Mouse (Mus musculus) G1E (cell line): ENCODE data around the gene Zfp90. TPM values are rescaled to one million over a fixed set of nuclear protein-coding genes. Genes with fewer than 3 reads are reported as not detected.

Experiments used
- ATAC-seq: 2 replicates; pipeline ENCODE4 v1.8.0; 2016; ENCODE audit warnings: mild to moderate bottlenecking; ENCODE audit not compliant: insufficient number of reproducible peaks, poor library complexity, low FRiP score, severe bottlenecking; ENCODE audit errors: extremely low read depth
- DNase-seq: peaks from one replicate; pipeline ENCODE4 v3.0.0; 2012; ENCODE audit warnings: low spot score
- H3K27me3 ChIP-seq: 2 replicates; pipeline ENCODE4 v1.6.1; 2012; ENCODE audit warnings: mild to moderate bottlenecking, low read length, inconsistent platforms; ENCODE audit not compliant: insufficient read depth
- H3K36me3 ChIP-seq: replicated peaks from 2 replicates; pipeline ENCODE3; 2012; ENCODE audit warnings: mild to moderate bottlenecking, inconsistent platforms
- H3K4me1 ChIP-seq: 2 replicates; pipeline ENCODE4 v1.6.1; 2012; ENCODE audit warnings: low read depth, low read length, inconsistent platforms, mixed read lengths; ENCODE audit not compliant: insufficient read depth
- H3K4me3 ChIP-seq: 2 replicates; pipeline ENCODE4 v1.5.1; 2012; ENCODE audit warnings: low read depth, mild to moderate bottlenecking, inconsistent platforms, low read length, moderate library complexity, mixed read lengths
- H3K9me3 ChIP-seq: replicated peaks from 2 replicates; pipeline ENCODE4 v1.6.1; 2012; ENCODE audit warnings: inconsistent platforms
- CTCF ChIP-seq: IDR thresholded peaks from 2 replicates; pipeline ENCODE4 v1.5.1; 2012; ENCODE audit warnings: low read depth, low read length, inconsistent platforms, mixed read lengths
- GATA1 ChIP-seq: IDR thresholded peaks from 2 replicates; pipeline ENCODE4 v1.6.1; 2012; ENCODE audit warnings: borderline replicate concordance, low read length, inconsistent platforms, mixed read lengths
- GATA2 ChIP-seq: IDR thresholded peaks from 2 replicates; pipeline ENCODE4 v1.6.1; 2012; ENCODE audit warnings: low read depth, low read length, inconsistent platforms, borderline replicate concordance
- POLR2AphosphoS5 ChIP-seq: IDR thresholded peaks from 2 replicates; pipeline ENCODE4 v1.6.1; 2012; ENCODE audit warnings: low read depth, low read length, inconsistent platforms; ENCODE audit not compliant: insufficient replicate concordance
- TAL1 ChIP-seq: conservative IDR thresholded peaks from 2 replicates; pipeline ENCODE4 v1.6.1; 2012; ENCODE audit warnings: low read depth, low read length, inconsistent platforms, mixed read lengths
- polyA plus RNA-seq: library from polyadenylated mRNA; stranded (reverse); fragments of >175 nt; gene quantifications from 2 replicates; pipeline ENCODE4 v1.2.3, GENCODE M21; 2012
- total RNA-seq, 2 experiments: library from RNA; stranded (forward) in 1 of 2; stranded (reverse) in 1 of 2; fragments of 200-1000 nt in 1 of 2; fragments of >200 nt in 1 of 2; fragmentation: Nextera tagmentation in 1 of 2; gene quantifications; 2 replicates each; pipeline ENCODE4 v1.2.3; 2014 to 2017

Gene Zfp90
- total and polyA plus RNA-seq, 3 experiments, result 0.22 TPM; not detected in 2

DNA sequence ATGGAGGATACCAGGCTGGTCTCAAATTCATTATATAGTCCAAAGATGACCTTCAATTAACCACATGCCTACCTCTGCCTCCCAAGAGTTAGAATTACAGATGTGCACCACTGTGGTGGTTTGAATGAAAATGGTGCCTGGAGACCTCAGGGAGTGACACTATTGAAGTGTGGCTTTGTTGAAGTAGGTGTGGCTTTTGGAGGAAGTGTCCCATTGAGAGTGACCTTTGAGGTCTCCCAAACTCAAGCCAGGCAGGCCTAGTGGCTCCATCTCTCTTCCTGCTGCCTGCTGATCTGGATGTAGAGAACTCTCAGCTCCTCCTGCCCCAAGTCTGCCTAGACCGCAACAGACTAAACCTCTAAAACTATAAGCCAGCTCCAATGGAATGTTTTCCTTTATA is 27.6 kb downstream of the Zfp90 start:
- no peaks in the 10 kb centered on the region for H3K36me3 ChIP-seq
- no peaks in the 10 kb centered on the region for H3K27me3 ChIP-seq
- H3K4me1 ChIP-seq, result no peaks in the 10 kb centered on the region
- TF ChIP-seq GATA1, result no peak
- TF ChIP-seq TAL1, result no peak
- no peak for TF ChIP-seq CTCF
- TF ChIP-seq GATA2, result no peak
- TF ChIP-seq POLR2AphosphoS5, result no peak
- DNase-seq (no peak), ATAC-seq (no peak)
- H3K4me3 ChIP-seq, result no peak overlapping the region
- H3K9me3 ChIP-seq, result no peaks in the 10 kb centered on the region; the same call in 1 of the 2 replicates

DNA sequence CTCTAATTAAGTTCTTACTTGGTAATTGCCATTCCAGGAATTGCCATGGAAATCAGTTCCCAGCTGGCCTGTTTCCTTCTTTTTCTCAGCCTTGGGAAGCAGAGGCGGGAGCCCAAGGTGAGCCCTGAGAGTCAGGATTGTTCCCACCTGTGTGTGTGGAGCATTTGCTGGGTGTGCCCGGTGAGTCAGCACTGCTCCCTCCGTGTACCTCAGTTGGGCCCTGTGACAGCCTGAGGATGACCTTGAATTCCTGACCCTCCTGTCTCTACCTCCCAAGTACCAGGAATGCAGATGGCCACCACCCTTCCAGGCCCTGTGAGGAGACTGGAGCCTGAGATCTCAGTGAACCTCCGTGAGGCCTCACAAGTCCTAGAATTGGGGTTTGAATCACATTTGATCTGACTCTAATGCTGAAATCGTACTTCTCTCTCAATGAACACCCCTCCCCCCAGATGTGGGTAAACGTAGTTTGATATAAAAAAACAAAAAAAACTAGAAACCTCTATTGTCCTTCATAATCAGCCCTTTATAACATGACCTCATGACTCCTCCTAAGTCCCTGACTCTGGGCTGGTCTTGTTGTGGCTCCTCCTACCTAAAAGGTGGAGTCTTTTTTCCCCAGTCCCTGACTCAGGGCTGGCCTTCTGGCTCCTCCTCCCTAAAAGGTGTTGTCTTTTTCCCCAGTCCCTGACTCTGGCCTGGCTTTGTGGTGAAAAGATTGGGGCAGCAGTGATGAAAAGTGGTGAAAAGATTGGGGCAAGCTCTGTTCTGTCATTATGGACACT is 36.4 kb downstream of the Zfp90 start:
- H3K9me3 ChIP-seq, result no peaks in the 10 kb centered on the region; the same call in 1 of the 2 replicates
- no peaks in the 10 kb centered on the region for H3K36me3 ChIP-seq
- TF ChIP-seq TAL1 (no peak), GATA1 (no peak), GATA2 (no peak), POLR2AphosphoS5 (no peak), CTCF (no peak)
- no peak for ATAC-seq
- H3K27me3 ChIP-seq, result no peaks in the 10 kb centered on the region
- no peak overlapping the region for H3K4me3 ChIP-seq
- DNase-seq, result no peak
- H3K4me1 ChIP-seq, result no peaks in the 10 kb centered on the region

DNA sequence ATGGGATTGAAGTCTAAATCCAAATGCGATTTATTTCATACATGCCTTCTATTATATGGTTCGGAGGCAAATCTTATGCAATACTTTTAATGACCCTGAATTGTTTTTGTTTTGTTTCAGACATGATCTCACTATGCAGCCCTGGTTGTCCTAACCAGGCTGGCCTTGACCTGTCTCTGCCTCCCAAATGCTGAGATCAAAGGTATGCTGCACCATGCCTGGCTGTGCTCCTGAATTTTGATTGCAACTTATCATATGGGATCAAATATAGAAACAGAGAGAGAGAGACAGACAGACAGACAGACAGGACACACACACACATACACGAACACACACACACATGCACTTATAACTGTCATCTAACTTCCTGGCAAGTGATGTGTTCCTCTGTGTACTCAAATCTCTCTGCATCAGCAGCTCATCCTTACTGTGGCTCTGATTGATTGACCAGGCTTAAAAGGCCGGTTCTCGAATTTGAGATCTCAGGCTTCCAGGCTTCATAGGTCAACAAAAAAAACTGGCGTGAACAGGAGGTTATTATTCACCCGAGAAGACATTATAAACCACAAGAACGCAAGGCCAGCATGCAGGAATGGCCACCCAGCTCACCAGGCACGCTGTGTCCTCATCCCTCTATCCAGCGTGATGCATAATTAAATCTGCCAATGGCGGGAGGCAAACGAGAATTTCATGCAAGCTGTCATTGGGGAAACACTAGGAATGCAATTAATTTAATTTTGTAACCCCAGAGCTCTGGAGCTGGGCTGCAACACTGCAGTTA is 37.8 kb downstream of the Zfp90 start:
- Histone ChIP-seq H3K9me3 (no peaks in the 10 kb centered on the region), H3K36me3 (no peaks in the 10 kb centered on the region), H3K27me3 (no peaks in the 10 kb centered on the region), H3K4me3 (no peak overlapping the region), H3K4me1 (no peaks in the 10 kb centered on the region)
- no peak for TF ChIP-seq GATA1
- TF ChIP-seq CTCF, result no peak
- no peak for TF ChIP-seq POLR2AphosphoS5
- TF ChIP-seq GATA2, result no peak
- no peak for TF ChIP-seq TAL1
- ATAC-seq (no peak), DNase-seq (no peak)

DNA sequence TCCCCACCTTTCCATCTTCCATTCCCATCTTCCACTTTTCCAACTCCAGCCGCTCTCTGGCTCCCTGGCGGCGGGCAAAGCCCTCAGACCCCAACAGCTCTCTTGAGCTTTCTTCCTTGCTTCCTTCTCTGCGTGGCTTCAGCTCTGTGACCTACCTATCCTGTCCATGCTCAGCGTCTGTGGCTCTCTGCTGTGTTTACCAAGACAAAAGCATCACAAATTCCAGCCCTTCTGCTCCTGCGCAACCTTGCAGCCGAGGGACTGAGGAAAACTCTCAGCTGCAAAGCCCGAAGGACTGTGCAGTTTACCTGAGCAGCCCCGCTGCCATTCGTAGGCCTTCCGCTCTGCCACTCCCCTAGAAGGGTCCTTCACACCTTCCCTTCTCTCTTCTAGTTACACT is 38.9 kb downstream of the Zfp90 start:
- ATAC-seq, result no peak
- H3K4me1 ChIP-seq, result no peaks in the 10 kb centered on the region
- no peak for TF ChIP-seq CTCF
- no peak for TF ChIP-seq TAL1
- no peak for TF ChIP-seq POLR2AphosphoS5
- TF ChIP-seq GATA1, result no peak
- no peak for TF ChIP-seq GATA2
- no peaks in the 10 kb centered on the region for H3K36me3 ChIP-seq
- no peaks in the 10 kb centered on the region for H3K9me3 ChIP-seq
- no peak overlapping the region for H3K4me3 ChIP-seq
- no peaks in the 10 kb centered on the region for H3K27me3 ChIP-seq
- DNase-seq, result no peak

DNA sequence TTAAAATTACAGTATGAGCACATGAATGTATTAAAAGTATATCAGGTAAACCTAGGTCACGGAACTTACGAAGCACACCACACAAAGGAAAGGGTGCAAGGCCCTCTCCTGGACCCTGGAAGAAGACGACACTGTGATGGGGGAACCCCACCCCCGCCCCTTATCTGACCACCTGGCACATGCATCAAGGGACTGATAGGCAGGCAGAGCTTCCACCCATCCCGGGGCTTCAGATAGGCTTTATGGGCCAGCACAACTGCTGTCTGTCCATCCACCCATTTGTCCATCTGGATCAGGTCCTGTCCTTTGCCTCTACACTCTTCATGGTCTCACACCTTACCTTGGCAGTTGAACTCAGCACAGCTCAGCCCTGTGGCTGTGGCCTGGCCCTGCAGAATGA is 47.0 kb downstream of the Zfp90 start:
- DNase-seq, result no peak
- Histone ChIP-seq H3K36me3 (no peaks in the 10 kb centered on the region), H3K4me3 (no peak overlapping the region), H3K27me3 (peaks cover 2% of the 10 kb centered on the region; the same call in 1 of the 2 replicates), H3K4me1 (no peaks in the 10 kb centered on the region), H3K9me3 (no peaks in the 10 kb centered on the region)
- ATAC-seq, result no peak
- TF ChIP-seq TAL1, result no peak
- TF ChIP-seq GATA1, result no peak
- no peak for TF ChIP-seq GATA2
- no peak for TF ChIP-seq CTCF
- no peak for TF ChIP-seq POLR2AphosphoS5

DNA sequence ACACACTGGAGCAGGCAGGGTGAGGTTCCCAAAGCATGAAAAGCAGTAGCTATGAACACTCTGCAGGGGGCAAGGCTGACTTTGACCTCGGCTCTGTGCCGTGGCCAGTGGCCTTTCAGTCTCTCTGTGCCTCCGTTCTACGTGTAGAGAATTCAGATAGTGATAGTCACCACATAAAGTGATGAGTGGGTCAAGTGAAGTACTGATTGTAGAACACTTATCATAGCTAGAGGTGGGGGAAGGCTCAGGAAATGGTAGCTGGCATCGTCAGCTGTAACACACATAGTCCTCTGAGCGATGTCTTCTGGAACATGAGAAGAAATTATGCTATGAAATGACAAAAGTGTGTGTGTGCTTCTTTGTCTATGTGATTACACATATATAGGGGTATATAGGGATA is 48.7 kb downstream of the Zfp90 start:
- Histone ChIP-seq H3K9me3 (no peaks in the 10 kb centered on the region), H3K4me3 (no peak overlapping the region), H3K4me1 (no peaks in the 10 kb centered on the region), H3K36me3 (no peaks in the 10 kb centered on the region), H3K27me3 (peaks cover 2% of the 10 kb centered on the region; the same call in 1 of the 2 replicates)
- TF ChIP-seq GATA1 (no peak), POLR2AphosphoS5 (no peak), TAL1 (no peak), CTCF (no peak), GATA2 (no peak)
- no peak for ATAC-seq
- DNase-seq, result no peak
